Mouse (Mus musculus) frontal cortex, postnatal 25 days (tissue): ENCODE results near the gene Gpr135.

Experiments used
- DNase-seq, 2 experiments: peaks; one replicate each; pipeline ENCODE4 v3.0.0; 2022; ENCODE audit warnings: low spot score in 2 of 2

Gpr135 gene

GRCm38 (mm10) chr12:72070327-72071269 lies at the start of gene Gpr135:
TSS of gene Gpr135 (minus strand) at chr12:72071125.
- peak; percentile 76 to 83 for DNase-seq

- no peak for DNase-seq
These were observed 44.9 kb upstream of the Gpr135 start for GRCm38 (mm10) chr12:72115686-72116345.

- no peak for DNase-seq
These were observed 44.2 kb upstream of the Gpr135 start for GRCm38 (mm10) chr12:72115126-72115525.

GRCm38 (mm10) chr12:72104525-72105281 lies 33.8 kb upstream of the Gpr135 start:
- DNase-seq = peak; percentile 43 to 63

- no peak for DNase-seq
These were observed 33.1 kb upstream of the Gpr135 start for GRCm38 (mm10) chr12:72104027-72104426.

- DNase-seq = no peak
These were observed 31.9 kb upstream of the Gpr135 start for GRCm38 (mm10) chr12:72102776-72103175.

GRCm38 (mm10) chr12:72096966-72097365 lies 26.0 kb upstream of the Gpr135 start:
- no peak for DNase-seq

GRCm38 (mm10) chr12:72089802-72090201 lies 18.9 kb upstream of the Gpr135 start:
- DNase-seq = no peak

GRCm38 (mm10) chr12:72086166-72086825 lies 15.4 kb upstream of the Gpr135 start:
- DNase-seq = no peak

- peak; percentile 93 to 97 for DNase-seq
These were observed 14.6 kb upstream of the Gpr135 start, which contains the start of the genes L3hypdh and Jkamp for GRCm38 (mm10) chr12:72085329-72086165. TSS of gene L3hypdh (minus strand) at chr12:72085439. TSS of gene Jkamp (plus strand) at chr12:72085589.

GRCm38 (mm10) chr12:72085024-72085328 lies 14.1 kb upstream of the Gpr135 start:
- DNase-seq = no peak

GRCm38 (mm10) chr12:72084261-72085023 lies 13.5 kb upstream of the Gpr135 start:
- DNase-seq = no peak

GRCm38 (mm10) chr12:72083265-72083664 lies 12.3 kb upstream of the Gpr135 start:
- no peak for DNase-seq

GRCm38 (mm10) chr12:72082370-72082769 lies 11.4 kb upstream of the Gpr135 start:
- no peak for DNase-seq

- no peak for DNase-seq
These were observed 11.0 kb upstream of the Gpr135 start for GRCm38 (mm10) chr12:72081961-72082360.

- DNase-seq = no peak
These were observed 7.3 kb upstream of the Gpr135 start for GRCm38 (mm10) chr12:72078248-72078647.

- peak; percentile 17 to 20 for DNase-seq
These were observed 1.1 kb downstream of the Gpr135 start for GRCm38 (mm10) chr12:72069626-72070326.

GRCm38 (mm10) chr12:72057780-72058179 lies 13.1 kb downstream of the Gpr135 start:
- DNase-seq = no peak

- DNase-seq = no peak
These were observed 17.1 kb downstream of the Gpr135 start for GRCm38 (mm10) chr12:72053851-72054250.
